Mouse (Mus musculus) adrenal gland, adult 2 months (tissue): ENCODE data around the gene Slc46a3. TPM values are rescaled to one million over a fixed set of nuclear protein-coding genes. Genes with fewer than 3 reads are reported as not detected.
"Not testable (repeated sequence)": the region's sequence is repeated elsewhere in the genome, so short reads cannot be mapped to it uniquely, and the experiment has no call there.

ENCODE experiments used
- DNase-seq: peaks from one replicate; pipeline ENCODE4 v3.0.0; 2021
- long read RNA-seq: library from polyadenylated mRNA; stranded (forward); transcript quantifications from one replicate; pipeline ENCODE4 v2.0.0, GENCODE M21; 2021
- polyA plus RNA-seq: library from polyadenylated mRNA; depleted of rRNA; stranded (reverse); fragments of >200 nt; gene quantifications from 2 replicates; pipeline ENCODE4 v1.2.3, GENCODE M21; 2012; rRNA removed
- total RNA-seq, 2 experiments: library from RNA; stranded (reverse); gene quantifications; 2 replicates each; pipeline ENCODE4 v1.2.3; 2021

The Slc46a3 gene
- total RNA-seq: 10 to 100 TPM; 17.1 to 19.8 TPM
- polyA plus RNA-seq: 49.2 and 55.1 TPM in 2 replicates
- long read RNA-seq, transcript Slc46a3-201 (6 exons, 2,434 nt): major isoform, 9 of 13 reads
- long read RNA-seq, partial matches to known transcripts: 1 of 13 reads
- long read RNA-seq, other reads (novel, unspliced or antisense): 1 of 13 reads

GRCm38 (mm10) chr5:147894455-147895076, at the start of gene Slc46a3:
TSS of gene Slc46a3 (minus strand) at chr5:147894815.
- peak; percentile 98 for DNase-seq

GRCm38 (mm10) chr5:147939226-147939625, 44.6 kb upstream of the Slc46a3 start:
- no peak for DNase-seq

- DNase-seq: no peak
These were observed 40.5 kb upstream of the Slc46a3 start for GRCm38 (mm10) chr5:147935096-147935495.

DNA sequence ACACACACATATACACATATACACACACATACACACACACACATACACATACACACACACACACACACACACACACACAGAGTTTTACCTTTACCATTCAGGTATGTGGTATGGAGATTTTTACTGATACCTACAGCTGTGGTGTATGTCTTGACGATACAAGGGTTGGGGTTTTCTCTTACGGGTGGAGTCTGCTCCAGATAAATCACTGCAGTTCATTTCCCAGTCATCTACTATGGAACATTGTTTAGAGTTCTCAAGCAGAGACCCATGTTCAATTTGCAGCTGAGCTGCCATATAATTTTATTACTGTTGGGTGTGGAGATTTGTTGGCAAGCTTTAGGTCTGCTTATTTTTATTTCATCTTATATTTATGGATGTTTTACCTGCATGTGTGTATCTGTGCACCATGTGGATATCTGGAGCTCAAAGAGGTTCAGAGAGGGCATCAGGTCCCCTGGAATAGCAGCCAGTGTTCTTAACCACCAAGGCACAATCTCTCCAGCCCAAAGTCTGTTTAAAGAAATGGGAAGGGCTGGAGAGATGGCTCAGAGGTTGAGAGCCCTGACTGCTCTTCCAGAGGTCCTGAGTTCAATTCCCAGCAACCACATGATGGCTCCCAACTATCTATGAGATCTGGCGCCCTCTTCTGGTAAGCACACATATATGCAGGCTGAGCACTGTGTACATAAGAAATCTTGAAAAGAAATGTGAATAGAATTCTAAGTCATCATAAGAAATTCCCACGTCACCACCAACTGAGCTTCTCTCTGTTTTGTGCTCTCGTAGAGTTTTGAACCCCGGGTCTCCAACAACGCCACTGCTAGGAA, 34.3 kb upstream of the Slc46a3 start:
- no peak for DNase-seq

DNA sequence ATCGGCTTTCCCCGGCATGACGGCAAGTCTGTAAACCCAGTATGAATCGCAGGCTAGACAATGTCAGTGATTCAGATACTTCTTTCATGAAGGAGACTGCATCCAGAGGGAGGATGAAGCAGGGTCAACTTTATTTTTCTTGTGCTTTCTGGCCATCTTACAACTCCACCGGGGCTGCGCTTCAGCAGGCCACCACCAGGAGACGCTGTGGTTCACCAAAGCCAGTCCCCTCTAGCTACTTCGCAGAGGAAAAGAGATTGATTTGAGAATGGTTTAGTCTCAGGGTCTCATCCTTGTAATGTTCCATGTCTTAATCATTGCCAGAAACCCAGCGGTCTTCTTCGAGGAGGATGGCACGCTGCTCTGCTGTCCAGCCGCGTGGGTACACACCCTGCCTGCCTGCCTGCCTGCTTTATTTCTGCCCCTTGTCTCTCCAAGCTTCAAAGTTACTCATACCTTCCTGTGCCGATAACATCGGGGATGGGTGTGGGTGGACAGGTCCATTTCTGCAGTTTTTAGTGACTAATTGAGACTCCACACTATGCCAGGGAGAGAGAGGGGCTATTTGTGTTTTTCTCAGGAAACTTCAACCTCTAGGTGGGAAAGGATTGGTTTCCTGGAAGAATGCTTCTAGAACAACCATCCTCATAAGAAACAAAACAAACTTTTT, 31.5 kb upstream of the Slc46a3 start:
- peak; percentile 35 for DNase-seq

DNA sequence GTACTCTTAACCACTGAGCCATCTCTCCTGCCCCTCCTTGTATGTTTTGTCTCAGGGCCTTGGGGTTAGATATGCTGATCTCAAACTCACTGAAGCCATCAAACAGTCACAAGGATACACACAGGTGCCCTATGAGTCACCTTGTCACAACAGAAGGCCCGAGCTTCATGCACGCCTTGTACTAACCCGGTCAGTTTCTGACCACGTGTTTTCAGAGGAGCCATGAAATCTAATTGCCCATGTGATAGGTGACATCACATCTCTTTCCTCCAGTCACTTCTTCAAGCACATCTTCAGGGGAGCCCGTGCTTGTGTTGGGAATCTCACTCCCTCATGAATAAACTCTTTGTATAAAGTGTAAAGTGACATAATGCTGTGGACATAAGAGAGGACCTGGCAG, 30.0 kb upstream of the Slc46a3 start:
- DNase-seq: no peak

- peak; percentile 70 for DNase-seq
These were observed 23.6 kb upstream of the Slc46a3 start for GRCm38 (mm10) chr5:147918044-147918846.

DNA sequence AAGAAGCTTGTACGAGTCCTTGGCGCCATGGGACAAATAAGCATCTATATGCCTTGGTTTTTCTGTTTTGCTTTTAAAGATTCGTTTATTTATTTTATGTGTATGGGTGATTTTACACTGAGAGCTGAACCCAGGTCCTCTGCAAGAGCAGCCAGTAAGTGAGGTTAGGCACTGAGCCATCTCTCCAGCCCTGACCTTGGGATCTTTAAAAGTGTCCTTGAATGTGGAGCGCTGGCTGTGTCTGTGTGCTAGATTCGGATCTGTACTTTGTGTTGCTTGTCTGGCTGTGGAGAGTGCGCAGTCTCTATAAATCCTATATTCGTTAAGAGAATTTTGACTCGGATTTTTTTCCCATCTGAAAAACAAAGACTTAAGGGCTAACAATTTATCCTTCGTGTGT, 21.6 kb upstream of the Slc46a3 start:
- DNase-seq: peak; percentile 80

- DNase-seq: no peak
These were observed 20.5 kb upstream of the Slc46a3 start for GRCm38 (mm10) chr5:147915038-147915566.

- no peak for DNase-seq
These were observed 18.7 kb upstream of the Slc46a3 start for GRCm38 (mm10) chr5:147913241-147913842.

DNA sequence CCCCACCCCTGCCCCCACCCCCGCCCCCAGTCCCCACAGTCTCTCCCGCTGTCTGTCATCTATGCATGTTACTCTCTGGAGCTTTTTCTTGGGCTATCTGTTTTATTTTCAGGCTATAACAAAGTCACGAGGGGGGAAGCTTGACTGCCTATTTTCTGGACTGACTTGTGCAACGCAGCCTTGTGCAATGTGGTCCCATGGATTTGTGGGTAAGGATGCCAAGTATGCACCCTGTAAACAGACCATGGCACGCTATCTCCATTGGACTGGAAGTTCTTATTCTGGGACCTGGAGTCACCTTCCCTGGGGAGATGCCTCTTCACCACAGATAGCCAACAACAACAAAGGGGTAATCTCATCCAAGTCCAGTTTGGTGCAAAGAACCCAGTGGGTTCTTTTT, 17.1 kb upstream of the Slc46a3 start:
- peak; percentile 62 for DNase-seq

DNA sequence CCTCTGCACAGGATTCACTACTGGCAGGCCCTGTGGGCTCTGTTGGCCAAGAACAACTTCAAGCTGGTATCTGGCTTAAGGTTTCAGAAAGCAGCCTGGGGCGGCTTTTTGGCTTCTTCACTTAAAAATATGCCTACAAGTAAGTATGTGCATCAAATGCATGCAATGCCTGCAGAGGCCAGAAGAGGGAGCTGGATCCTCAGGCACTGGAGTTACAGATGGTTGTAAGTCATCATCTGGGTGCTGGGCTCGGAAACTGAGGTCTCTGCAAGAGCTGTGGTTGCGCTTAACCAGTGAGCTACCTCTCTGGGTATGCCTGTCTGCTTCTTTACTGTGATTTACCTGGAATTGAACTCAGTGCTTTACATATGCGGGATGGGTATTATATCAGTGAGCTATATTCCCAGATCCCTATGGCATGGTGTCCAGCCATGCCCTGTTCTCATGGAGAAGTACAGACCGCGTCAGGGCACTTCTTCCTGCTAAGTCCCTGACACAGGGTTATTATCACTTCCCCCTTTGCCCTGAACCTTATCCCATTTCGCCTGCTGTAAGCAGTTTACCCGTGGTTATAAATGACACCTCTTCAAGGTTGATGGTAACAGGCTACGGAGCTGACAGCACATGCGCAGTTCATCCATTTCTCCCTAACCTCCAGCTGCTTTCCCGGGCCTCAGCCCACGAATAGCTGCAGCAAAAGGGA, 16.3 kb upstream of the Slc46a3 start:
- no peak for DNase-seq

DNA sequence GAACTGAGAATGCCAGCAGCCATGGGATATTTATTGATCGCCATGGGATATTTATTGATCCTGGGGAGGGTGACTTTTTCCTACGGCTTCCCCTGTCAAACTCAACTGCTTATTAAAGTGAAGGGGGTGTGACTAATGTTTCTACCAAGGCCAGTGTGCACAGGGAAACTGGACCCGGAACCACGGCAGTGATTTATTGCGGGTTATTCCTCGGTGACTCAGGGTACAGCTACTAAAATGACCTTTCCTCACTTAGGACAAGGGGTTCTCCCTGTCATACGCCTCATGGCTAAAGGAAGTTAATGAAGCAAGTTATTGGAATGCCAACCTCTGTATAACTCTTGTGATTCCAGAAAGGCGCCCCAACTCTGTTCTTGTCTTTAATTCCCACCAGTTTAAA, 13.2 kb upstream of the Slc46a3 start:
- DNase-seq: peak; percentile 85

GRCm38 (mm10) chr5:147907144-147907543, 12.5 kb upstream of the Slc46a3 start:
- DNase-seq: no peak

DNA sequence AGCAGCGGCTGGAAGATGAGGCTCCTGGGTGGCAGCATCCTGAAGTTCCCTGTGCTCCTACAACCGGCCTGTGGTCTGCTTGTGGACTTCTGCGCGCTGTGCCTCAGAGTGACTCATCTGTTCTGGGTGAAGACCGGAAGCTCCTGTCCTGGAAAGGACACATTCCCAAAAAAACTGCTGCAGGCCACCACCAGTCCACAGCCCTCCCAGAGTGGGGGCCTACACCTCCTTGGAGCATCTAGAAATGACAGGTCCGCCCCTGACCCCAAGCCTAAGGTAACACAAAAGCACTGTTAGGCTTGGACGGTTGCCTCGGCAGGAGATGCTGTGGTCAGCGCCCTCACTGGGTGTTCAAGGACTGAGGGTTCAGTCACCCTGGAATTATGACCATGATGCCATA, 8.6 kb upstream of the Slc46a3 start:
- peak; percentile 65 for DNase-seq

- DNase-seq: no peak
These were observed 7.6 kb upstream of the Slc46a3 start for GRCm38 (mm10) chr5:147902008-147902757.

GRCm38 (mm10) chr5:147898968-147899549, 4.4 kb upstream of the Slc46a3 start:
- DNase-seq: no peak

- no peak for DNase-seq
These were observed 3.6 kb upstream of the Slc46a3 start for GRCm38 (mm10) chr5:147898254-147898653.

- DNase-seq: not testable (repeated sequence)
These were observed 1.9 kb upstream of the Slc46a3 start for GRCm38 (mm10) chr5:147896501-147896900.
